Mouse (Mus musculus): Measurements from ENCODE around the gene Zbtb17.

DNA sequence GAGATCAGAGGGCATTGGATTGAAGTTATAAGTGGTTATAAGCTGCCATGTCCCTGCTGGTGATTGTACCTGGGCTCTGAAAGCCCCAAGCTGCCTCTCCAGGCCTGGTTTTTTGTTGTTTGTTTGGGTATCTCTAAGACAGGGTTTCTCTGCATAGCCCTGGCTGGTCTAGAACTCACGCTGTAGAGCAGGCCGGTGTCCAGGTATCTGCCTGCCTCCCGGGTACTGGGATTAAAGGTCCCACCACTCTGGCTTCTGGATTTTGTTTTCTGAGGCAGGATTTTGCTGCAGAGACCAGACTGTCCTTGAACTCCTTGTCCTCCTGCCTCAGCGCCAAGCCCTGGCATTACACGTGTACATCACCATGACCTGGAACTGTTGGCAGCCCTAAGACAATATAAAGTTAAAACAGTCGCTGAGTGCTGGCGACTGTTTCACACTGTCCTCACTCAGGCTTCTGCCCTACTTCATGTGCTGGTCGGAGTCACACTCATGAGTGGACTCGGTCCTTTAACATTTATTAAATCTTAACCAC is 7.5 kb downstream of the Zbtb17 start:
- TF ChIP-seq POLR2A (IDR thresholded peaks at IDR 0.05; ENCODE audit: insufficient read depth, low read depth, low read length), result no peak
- no peak for TF ChIP-seq CTCF (IDR thresholded peaks at IDR 0.05; ENCODE audit: insufficient read depth, low read depth, low read length)

Data from olfactory bulb, adult 2 months (tissue).